Mouse (Mus musculus): ENCODE results near the gene Mettl9.
"Not testable (repeated sequence)": the region's sequence is repeated elsewhere in the genome, so short reads cannot be mapped to it uniquely, and the experiment has no call there.

Mettl9 gene

DNA sequence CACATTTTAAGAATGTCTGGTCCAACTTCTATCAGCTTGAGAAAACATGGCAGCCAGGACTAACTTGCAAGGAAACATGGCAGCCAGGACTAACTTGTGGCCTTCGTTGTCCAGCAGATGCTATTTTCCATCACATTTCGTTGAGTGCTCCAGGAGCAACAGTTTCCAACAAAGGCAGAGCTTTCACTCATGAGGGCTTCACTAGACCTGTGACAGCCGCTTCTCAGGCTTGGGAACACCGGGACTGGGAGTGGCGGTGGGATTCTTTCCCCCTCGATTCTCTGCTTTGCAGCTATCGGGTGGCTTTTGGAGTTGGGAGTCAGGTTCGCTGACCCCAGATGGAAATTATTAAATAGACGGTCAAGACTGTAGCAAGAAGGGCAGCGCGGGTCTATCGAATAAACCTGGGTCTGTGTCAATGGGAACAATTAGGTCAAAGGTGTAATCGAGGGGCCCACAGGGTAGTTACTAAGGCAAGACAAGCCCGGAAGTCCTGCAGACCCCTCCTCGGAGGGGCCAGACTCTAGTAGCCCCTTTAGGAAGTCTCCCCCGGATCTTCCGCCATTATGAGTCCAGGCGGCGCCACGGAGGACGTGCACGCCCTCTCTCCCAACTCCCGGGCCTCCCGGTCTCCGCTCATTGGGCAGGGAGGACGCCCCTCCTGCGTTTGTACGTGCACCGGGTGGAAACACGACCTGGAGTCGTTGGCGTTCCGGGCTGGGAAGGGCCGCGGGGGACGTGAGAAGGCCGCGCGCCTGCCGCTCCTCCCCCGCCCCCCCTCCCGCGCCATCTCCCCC is at the start of gene Mettl9:
Gene Mettl9, plus strand, starts transcription at position 590 of the 797 bp plus-strand sequence.
- peak; percentile 90 to 93 for DNase-seq (ENCODE audit: low spot score in 2 of 2)

DNA sequence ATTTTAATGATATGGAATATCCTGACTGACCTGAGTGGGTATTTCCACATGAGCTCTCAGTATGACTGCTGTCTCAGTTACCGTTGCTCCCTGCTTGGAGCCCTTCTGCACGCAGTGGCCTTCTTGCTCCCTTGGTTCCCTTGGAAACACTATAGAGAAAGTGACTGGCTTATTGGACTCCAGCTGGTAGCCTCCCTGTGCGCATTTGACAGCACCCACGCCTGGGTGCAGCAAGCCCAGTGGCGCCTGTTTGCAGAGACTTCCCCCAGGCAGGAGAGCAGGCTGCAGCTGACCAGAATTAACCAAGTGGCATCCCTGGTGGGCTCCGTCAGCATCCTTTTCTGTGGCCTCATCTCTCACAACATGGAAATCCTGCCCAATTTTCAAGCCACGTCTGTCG is 43.1 kb upstream of the Mettl9 start:
- no peak for DNase-seq (ENCODE audit: low spot score in 2 of 2)

DNA sequence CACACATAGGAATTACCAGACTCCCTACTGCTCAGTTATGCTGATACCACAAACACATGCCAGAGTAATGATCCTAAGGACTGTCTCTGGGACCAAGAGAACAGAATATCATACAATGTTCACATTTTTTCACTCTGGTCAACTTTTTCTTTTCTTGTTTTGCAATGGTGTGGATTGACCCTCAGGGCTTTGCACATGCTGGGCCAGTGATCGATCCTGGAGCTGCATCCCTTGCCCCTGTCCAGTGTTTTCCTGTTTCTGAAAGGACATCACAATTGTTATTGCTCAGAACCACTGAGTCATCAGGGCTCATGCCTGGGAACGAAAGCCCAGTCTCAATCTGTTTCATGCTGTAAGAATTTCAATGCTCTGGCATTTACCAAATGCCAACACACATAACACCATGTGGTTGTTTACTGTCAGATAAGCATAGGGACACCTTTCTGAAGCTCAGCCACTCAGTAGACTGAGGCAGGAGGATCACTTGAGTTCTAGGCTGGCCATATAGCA is 35.2 kb upstream of the Mettl9 start:
- DNase-seq (ENCODE audit: low spot score in 2 of 2): no peak

DNA sequence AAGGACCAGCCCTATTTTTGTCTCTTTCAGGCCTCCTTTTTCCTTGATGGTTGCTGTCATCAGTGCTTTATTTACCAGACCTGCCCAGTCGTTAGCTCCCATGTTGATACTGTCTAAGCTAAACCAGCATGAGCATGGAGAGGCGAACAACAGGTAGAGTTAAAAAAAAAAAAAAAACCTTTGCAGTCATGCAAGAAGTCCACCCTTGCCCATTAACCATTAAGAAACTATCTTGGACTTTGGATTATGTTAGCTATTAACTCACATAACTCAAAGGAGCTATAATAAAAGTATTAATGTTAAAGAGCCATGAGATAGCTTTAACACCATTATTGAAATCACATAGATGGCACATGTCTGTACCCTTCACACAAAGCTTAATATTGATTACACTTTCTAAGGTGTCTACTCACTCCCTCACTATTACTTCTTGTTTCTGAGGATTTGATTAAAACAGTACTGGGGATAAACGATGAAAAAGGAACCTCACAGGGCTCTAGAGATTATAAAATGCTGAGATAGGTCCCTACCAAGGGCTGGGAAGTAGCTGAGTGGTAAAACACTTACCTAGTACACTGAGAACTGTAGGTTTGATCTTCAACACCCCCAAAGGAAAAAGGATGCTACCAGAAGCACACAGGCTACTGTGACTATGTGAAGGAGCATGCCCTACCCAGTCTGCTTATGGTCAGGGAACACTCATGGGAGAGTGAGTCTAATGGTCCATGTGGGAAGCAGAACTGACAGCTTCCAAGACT is 34.0 kb upstream of the Mettl9 start:
- DNase-seq (ENCODE audit: low spot score in 2 of 2): no peak

DNA sequence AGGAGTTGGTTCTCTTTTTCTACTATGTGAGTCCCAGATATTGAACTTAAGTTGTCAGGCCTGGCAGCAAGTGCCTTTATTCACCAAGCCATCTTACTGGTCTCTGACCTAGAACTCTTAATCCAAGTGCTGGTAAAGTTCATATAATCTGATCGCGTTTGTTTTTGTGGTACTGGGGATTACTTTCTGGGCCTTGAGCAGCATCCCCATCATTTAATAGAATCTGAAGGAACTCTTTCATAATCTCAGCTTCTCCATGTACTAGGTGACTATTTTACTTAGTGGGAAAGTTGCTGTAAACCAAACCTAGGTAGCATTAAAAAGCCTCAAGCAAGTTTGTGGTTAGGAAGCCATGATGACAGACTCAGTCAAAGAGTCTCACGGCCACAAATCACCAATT is 32.4 kb upstream of the Mettl9 start:
- DNase-seq (ENCODE audit: low spot score in 2 of 2): no peak

DNA sequence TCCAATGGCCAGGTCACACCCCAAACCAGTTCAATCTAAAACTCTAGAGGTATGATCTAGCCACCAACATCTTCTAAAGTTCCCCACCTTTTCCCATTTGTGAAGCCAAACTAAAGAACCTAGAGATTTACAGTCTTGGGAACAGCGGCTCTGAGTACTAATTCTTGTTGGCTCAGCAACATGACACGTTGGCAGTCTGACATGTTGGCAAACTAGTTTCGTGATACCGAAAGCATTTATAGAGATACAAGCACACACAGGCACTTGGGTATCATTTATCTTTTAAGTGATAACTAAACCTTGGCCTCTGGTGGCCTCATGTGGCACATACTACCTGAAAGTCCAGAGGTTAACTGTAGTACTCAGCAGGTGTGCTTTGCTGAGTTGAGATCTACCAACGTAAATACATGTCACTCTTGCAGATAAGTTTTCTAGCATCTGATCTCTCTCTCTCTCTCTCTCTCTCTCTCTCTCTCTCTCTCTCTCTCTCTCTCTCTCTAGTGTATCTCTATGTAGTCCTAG is 31.8 kb upstream of the Mettl9 start:
- DNase-seq (ENCODE audit: low spot score in 2 of 2): no peak

DNA sequence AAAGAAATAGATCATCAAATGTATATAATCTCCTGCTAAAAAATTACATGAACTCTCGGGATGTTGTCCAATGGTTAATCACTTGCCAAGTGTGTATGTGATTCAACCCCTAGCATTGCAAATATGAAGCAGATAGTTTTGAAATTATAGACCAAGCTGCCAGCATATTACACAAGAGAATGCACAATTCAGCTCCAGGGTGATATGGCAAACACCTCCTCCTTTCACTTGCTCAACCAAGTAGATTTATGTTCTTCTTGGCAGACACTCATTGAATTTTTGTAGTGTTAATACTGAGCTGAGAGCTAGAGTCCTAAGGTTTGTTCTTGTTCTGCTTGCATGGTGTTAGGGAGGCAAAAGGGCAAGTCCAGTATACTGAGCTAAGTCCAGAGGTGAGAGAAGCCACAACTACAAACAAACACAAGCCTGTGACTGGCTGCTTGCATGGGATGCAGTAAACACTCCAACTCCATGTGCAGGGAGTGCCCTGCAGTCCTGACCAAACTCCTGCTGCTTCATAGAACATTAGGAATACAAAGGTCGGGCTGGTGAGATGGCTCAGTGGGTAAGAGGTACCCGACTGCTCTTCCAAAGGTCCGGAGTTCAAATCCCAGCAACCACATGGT is 30.3 kb upstream of the Mettl9 start:
- no peak for DNase-seq (ENCODE audit: low spot score in 2 of 2)

DNA sequence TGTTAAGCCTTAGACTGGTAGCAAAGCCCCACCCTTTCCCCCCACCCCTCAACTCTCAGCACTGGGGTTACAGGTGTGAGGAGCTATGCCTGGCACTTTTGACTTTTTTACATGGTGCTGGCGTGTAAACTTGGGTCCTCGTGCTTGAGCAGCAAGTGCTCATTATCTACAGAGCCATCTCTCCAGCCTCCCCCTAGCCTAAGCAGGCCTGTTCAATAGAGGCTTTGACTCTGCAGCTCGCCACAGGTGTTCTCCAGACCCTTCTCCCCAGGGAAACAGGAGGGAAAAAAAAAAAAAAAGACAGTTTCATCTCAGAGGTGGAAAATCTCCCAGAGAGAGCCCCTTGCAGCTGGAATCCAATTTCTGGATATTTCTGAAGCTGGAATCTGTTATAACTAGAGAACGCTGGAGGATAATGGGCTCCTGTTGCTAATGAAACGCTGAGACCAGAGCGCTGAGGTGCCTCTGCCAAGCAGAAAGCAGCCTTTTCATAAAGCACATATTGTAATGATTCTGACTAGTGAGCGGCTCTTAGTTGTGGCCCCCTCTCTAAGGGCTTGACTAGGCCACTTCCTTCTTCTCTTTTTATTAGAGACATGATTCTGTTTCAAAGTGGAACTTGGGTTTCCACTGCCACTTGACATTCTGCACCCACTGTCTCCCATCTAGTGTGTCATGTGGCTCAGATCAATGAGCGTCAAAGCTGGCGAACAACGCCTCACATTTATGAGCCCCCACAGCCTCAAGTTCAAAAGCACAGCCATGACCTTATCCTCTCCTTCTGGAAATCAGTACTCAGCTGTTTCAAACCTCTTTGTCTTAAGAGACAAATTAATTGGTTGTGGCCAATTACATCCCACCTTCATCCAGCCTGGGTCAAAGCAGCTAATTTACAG is 22.2 kb upstream of the Mettl9 start:
- DNase-seq (ENCODE audit: low spot score in 2 of 2): no peak

DNA sequence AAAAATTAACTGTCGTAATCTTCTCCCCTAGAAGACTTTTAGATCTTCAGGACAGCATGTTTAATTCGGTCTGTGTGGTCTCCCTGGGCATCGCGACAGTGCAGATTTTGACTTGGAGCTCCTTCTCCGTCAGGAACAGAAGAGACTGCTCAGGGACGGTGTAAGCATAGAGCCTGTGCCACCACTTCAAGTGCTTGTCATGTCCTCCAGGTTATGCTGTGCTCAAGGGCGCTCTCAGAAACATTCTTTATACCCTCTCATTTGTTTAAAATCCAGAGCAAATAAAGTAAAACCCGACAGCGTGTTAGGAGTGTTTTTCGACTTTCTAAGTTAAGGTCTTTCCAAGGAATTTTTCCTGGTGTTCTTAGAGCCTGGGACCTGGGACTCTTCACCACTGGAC is 19.8 kb upstream of the Mettl9 start:
- no peak for DNase-seq (ENCODE audit: low spot score in 2 of 2)

DNA sequence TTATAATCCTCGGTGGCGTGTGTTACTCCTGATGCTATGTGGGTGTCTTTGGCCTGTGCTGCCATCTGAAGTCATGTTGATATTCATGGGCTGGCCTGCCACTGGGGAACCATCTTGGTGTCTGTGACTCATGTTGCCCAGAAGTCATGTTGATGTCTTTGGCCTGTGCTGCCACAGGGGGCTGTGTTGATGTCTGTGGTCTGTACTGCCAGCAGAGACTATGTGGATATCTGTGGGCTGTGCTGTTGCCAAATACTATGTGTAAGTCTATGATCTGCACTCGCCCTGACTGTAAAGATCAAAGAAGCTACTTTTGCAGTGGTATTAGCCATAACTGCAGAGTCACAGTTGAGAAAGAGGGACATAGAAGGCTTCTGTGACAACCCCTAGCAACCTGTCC is 15.5 kb upstream of the Mettl9 start:
- DNase-seq (ENCODE audit: low spot score in 2 of 2): no peak

DNA sequence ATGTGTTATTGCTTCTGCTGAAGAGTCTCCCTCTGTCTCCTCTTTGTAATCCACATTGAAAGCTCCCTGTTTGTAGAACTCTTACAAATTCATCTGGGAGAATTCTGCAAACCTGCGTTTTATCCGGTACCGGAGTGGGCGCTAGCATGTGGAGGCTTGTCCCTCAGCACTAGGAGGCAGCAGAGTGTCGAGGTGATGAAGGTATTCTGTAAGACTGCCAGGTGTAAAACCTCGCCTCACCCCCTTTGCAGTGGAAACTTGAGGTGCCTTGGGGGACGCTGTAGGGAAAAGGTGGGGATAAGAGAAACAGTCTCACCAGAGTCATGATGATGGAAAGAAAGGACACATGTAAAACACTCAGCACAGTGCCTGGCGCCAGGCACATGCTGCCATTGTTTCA is 14.0 kb upstream of the Mettl9 start:
- DNase-seq (ENCODE audit: low spot score in 2 of 2): peak in 1 of 2 experiments; percentile 29

DNA sequence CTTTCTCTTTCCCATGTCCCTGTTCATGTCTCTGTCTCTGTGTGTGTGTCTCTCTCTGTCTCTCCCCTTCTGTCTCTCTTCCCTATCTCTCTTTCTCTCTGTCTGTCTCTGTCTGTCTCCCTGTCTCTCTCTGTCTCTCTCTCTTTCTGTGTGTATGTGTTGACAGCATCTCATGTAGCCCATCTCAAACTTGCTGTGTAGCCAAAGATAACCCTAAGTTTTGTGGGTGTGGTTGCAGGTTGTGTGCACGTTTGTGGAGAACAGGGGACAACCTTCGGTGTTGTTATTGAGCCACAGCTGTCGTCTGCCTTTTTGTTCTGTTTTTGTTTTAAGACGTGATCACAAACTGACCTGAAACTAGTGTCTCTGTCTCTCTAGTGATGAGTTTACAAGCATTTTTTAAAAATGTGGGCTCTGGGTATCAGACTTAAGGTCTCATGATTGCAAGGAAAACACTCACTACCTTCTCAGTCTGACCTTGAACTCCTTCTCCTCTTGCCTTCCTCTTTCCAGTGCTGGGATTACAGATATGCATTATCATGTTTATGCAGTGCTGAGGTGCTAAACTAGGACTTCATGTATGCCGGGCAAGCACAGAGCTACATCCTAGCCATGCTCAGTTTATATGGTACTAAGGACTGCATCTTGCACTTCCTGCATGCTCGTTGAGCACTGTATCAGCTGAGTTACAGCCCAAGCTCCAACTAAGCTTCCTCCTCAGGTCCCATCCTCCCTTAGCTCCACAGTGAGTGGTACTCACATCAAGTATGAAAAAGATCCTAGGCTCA is 8.8 kb upstream of the Mettl9 start:
- DNase-seq (ENCODE audit: low spot score in 2 of 2): no peak

DNA sequence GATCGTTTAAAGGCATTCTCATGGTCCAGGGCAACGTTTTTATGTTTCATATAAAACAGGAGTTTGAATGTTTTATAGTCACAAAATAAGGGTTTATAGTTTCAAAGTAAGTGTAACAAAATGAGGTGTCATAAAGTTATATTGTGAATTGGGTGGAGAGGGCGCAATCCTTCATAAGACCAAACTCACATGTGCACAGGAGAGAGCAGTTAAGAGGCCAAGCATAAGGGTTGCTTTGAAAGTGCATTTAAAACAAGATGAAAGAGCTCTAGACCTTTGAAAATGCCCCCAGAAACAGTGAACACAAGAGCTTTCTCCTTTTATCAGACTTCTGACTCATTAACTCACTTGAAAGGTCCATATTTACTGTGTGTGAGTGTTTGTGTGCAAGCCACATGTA is 7.9 kb upstream of the Mettl9 start:
- DNase-seq (ENCODE audit: low spot score in 2 of 2): no peak

DNA sequence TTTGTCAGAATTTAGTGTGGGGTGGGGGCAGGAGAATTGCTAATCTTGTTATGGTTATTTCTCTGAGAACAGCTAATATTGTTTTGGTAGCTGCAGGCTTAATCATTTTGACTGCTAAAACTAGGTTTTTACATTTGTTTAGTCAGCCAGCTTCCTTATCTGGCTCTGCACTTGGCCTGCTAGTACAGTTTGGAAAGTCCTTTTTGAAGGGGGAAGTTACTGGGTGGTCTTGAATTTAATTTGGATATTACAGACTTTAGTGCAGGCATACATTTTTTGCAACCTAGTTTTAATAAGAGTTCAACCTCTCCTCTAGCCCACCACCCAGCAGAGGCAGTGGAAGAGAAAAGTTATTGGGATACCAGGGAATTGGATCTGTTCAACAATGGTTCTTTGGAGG is 4.3 kb upstream of the Mettl9 start:
- DNase-seq (ENCODE audit: low spot score in 2 of 2): not testable (repeated sequence)

DNA sequence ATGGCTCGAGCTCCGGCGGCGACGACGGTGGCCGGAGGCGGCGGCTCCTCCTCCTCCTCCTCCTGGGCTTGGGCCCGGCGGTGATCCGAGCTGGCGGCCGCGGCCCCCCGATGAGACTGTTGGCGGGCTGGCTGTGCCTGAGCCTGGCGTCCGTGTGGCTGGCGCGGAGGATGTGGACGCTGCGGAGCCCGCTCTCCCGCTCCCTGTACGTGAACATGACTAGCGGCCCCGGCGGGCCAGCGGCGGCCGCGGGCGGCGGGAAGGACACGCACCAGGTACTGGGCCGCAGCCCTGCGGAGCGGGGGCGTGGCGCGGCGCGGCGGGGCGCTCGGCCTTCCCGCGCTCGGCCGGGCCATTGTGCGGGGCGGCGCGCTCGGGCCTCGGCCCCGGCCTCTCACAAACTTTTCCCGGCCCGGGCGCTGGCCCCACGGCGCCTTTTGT is 476 bp downstream of the Mettl9 start:
- peak; percentile 70 to 82 for DNase-seq (ENCODE audit: low spot score in 2 of 2)

DNA sequence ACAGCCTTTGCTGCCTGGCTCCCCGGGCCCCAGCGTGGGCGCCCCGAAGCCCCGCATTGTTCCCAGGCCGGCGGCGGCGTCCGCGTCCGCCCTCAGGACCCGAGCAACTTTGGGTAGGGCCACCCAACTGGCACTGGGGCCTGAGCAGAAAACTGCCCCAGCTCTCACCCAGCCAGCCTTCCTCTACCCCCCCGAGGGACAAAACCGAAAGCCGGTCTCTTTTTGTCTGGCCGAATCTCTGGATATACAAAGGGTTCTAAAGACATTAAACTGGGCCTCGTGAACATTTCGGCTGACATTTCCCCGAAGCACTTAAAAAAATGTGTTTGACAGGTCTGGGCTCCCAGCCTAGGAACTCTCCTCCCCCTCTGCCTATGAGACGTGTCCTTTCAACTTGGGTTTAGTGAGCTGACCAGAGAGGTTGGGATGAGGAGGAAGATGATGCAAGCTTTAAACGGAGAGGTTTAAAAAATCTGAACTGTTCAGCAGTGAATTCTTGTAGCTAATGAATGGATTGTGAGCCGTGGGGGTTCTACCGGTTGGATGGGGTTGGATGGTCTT is 996 bp downstream of the Mettl9 start:
- DNase-seq (ENCODE audit: low spot score in 2 of 2): no peak

DNA sequence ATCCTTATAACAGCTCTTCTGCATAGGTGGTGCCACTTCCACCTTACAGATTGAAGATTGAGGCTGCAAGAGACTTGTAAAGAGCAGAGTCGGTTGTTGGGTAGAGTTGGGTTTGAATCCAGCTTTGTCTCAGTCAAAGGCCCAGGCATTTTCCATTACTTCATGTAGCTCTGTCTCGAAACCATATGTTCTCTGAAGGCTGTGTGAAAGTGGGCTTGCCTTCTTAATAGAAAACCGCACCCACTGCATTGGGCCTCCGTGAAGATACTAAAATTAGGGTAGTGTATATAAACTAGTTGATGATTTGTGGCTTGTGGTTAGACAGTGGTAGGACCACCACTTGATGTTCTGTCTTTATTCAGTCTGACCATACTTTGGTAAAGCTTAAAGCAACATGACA is 6.3 kb downstream of the Mettl9 start:
- DNase-seq (ENCODE audit: low spot score in 2 of 2): no peak

DNA sequence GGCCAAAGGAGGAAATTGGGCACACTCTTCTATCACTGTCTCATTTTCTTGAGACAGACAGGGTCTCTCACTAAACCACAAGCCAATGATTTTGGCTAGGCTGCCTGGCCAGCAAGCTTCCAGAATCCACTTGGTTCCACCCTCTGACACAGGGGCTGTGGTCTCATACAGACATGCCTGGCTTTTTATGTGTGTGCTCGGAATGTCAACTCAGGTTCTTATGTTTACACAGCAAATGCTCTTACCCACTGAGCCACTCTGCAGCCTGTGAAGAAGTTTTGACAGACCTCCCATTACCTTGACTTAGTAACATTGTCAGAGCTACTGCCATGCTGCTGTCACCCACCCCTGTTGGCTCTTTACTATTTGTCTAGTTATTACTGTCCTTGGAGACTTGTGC is 7.7 kb downstream of the Mettl9 start:
- no peak for DNase-seq (ENCODE audit: low spot score in 2 of 2)

DNA sequence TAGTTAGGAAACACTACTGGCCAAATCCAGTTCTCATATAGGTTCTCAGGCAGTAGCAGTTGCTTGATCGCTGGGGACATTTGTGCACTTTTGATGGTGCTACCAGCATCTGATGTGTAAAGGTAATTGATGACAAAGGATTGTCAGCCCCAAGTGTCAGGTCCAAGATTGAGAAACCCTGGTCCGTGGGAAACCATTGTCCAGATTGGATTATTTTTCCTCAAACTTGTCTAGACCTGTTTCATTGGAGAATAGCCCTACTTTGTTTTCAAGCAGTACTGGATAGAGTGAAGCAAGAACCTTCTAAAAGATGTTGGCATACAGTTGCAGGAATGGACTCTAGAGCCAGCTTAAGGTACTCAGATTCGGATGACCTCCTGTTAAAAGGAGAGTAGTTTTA is 8.8 kb downstream of the Mettl9 start:
- DNase-seq (ENCODE audit: low spot score in 2 of 2): no peak

DNA sequence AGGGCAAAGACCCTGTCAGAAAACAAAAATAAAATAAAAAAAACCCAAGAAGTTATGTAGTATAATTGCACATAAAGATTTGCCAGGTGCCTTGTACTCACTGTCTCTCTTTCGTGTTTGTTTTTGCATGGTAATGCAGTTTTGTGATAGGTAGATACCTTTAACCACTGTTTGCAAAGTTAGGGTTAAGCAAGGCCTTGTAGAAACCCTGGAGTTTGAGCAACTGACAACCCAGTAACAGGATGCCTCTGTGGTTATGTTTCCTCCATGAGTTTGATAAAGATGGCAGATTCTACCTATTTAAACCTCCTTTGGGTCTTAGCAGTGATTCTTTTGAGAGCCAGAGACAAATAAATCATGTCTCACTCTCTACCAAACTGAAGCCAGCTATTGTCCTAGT is 9.3 kb downstream of the Mettl9 start:
- no peak for DNase-seq (ENCODE audit: low spot score in 2 of 2)

Data from spleen, postnatal 10 days (tissue).